Mouse (Mus musculus): Measurements from ENCODE around the gene Hps4.
"Not testable (repeated sequence)": the region's sequence is repeated elsewhere in the genome, so short reads cannot be mapped to it uniquely, and the experiment has no call there.

The Hps4 gene

GRCm38 (mm10) chr5:112399284-112399683, 56.4 kb downstream of the Hps4 start:
- no peak for DNase-seq (ENCODE audit: low read depth, low spot score)

DNA sequence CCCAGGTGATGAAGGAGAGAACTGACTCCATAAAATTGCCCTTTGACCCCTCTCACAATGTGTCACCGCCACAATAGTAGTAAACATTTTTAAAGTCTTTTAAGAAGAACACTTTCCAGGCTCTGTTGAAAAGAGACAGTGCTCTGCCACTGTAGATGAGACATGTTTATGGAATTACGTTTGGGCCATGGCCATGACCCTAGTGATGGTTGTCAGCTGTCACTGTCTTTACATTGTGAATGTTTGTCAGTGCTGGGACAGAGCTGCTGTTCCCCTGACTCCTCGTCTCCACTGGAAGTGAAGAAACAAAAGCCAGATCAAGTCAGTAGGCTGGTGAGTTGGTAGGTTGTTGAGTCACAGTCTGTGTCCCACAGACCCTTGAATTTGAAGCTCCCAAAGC, 59.6 kb downstream of the Hps4 start:
- no peak for DNase-seq (ENCODE audit: low read depth, low spot score)

DNA sequence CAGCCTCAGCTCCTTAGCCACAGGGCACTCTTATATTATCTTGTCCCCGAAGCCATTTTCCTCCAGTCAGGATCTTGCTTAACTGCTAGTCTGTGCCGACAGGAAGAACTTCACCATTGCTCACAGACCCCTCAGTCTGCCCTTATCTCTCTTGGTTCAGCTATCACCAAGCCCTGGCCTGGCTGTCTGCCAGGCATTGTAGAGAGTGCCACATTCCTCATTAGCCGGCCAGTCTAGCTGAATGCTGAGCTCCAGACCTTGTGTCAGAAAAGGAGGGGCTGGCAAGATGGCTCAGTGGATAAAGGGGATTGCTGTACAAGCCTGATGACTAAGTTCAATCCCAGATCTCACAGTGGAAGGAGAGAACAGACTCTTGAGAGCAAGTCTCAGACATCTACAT, 63.1 kb downstream of the Hps4 start:
- DNase-seq (ENCODE audit: low read depth, low spot score) = no peak

DNA sequence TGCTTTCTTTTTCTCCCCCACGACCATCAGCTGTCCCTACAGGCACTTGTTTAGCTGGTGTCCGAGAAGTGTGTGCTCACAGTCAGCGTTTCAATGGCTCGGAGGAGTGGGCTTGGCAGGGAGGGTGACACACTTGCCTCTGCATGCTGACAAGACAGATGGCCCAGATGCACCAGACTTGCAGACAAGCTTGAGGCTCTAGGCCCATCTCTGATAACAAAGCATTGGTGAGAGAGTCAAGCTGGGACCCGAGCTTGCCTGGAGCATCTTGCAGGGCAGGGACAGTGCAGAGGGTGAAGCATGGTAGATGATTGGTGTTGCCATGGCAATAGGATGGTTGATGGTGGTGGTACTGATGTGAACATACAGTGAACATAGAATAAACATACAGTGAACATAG, 66.4 kb downstream of the Hps4 start:
- DNase-seq (ENCODE audit: low read depth, low spot score) = no peak

DNA sequence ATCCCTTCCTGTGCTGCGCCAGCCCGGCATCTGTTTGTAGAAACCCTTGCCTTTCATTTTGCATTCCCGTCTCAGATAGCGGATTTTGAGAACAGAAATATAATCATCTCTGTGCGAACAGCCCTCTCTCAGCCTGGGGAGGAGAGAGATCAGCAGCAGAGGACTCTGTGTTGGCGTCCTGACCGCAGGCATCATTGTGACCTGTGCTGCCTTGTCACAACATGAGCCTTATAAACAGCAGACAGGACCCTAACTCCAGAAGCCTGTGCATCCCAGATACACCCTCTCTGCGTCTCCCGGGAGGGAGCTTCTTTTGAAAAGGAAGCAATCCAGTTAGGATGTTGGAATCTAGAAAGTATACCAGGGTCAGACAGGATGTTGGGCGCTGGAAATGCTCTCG, 68.2 kb downstream of the Hps4 start:
- no peak for DNase-seq (ENCODE audit: low read depth, low spot score)

DNA sequence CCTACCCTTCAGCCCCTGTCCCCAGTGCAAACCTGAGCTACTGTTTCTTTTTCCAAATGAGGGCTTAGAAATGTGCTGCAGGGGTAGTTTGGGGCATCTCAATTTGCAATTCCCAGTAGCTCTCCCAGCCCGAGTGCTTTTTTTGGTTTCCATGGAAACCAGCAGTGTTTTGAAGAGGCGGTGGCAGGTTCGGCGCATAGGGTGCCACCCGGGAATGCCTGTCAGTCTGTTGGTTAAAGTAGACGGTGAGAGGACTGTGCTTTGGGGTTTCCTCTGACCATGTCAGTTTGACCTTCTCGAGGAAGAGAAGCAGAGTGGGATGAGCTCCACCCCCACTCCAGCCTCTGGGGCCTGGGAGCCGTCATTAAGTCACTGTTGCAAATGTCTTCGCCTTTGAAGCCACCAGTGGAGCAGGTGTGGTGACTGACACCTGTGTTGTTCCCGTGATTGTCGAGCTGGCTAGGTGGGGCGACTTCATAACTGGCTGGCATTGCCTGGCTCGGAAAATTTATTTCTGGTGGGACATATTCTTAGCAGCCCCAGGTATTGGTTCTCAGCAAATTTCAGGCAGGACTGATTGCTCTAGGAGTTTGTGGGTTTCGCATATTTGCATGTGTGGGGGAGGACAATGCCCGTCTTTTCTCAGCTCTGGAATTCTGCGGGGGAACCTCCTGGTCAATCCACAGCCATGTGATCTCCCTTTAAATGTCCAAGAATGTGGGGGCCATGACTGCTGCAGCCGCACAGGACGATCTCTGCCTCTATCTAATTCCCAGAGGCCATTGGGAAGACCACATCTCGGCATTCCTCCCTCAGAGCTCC, 68.8 kb downstream of the Hps4 start:
- no peak for DNase-seq (ENCODE audit: low read depth, low spot score)

DNA sequence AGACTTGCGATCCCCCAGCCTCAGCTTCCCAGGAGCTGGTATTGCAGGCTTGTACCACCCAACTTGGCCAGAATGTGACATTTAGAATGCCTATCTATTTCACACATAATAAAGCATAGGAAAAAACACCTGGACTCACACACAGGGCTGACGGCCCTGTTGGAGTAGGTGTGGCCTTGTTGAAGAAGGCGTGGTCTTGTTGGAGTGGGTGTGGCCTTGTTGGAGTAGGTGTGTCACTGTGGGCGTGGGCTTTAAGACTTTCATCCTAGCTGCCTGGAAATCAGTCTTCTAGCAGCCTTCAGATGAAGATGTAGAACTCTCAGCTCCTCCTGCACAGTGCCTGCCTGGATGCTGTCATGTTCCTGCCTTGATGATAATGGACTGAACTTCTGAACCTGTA, 69.9 kb downstream of the Hps4 start:
- DNase-seq (ENCODE audit: low read depth, low spot score) = not testable (repeated sequence)

DNA sequence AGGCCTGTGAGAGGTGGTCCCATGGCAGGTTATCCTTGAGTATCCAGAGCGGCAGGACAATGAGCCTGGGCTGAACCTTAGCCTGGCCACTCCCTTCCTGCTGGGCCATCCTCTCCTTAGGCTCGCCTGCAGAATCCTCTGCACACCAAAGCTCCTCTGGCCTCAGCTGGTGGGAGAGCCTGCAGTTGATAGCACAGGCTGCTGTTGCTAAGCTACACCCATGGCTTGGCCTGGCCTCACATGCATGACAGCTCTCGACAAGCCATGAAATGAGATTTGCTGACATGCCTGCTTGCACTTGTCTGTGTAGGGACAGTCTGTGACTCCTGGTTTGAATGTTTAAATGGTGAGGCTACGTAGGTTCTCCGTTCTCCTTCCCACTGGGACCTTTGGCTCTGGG, 73.8 kb downstream of the Hps4 start:
- DNase-seq (ENCODE audit: low read depth, low spot score) = no peak

GRCm38 (mm10) chr5:112418023-112418422, 75.1 kb downstream of the Hps4 start:
- no peak for DNase-seq (ENCODE audit: low read depth, low spot score)

DNA sequence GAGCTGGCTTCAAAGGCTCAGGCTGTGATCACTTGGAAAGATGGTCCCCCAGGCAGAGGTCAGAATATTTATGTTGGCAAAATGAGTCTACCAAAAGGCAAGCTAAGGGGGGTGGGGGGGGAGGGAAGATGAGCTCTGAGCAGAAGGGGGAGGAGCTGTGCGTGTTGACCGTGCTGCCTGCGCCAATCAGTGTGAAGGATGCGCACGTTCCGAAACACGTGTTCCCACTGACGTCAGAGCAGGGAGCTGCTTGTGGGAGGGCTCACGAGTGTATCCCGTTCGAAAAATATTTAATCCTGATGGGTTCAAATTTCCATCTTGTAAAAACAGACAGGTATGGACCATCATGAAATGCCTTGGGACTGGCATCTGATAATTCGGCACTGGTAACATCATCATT, 76.7 kb downstream of the Hps4 start:
- DNase-seq (ENCODE audit: low read depth, low spot score) = no peak

GRCm38 (mm10) chr5:112426635-112427034, 83.8 kb downstream of the Hps4 start:
- no peak for DNase-seq (ENCODE audit: low read depth, low spot score)

DNA sequence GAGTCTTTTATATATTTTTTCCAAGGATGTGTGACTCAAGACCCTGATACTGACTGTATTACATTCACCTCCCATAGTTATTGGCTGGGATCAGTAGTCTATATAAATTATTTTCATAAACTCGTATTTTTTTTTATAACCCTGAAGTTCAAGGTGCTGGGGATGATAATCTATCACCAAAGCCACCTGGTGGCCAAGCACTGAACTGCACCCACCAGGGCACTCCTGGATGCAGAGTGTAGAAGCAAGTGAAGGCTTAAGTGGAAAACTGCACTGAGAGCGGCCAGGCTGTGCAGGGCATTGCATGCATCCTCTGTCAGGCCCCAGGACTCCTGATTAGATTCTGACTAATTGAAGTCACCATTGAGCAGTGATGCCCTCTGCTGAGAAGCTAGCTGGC, 84.4 kb downstream of the Hps4 start:
- DNase-seq (ENCODE audit: low read depth, low spot score) = peak; percentile 29
